Mouse (Mus musculus) heart, postnatal 10 days (tissue): ENCODE data around the gene Tmem189. TPM values are rescaled to one million over a fixed set of nuclear protein-coding genes. Genes with fewer than 3 reads are reported as not detected.
"Not testable (repeated sequence)": the region's sequence is repeated elsewhere in the genome, so short reads cannot be mapped to it uniquely, and the experiment has no call there.

Experiments
- DNase-seq, 2 experiments: peaks; one replicate each; pipeline ENCODE4 v3.0.0; 2021
- intact Hi-C: fragments of 180-260 bp; cut with DNase I; formaldehyde crosslinking; loops from one replicate; pipeline ENCODE4 v1.15.1; 2025
- total RNA-seq, 2 experiments: library from RNA; stranded (reverse); gene quantifications; 2 replicates each; pipeline ENCODE4 v1.2.3; 2021

Tmem189 gene
- total RNA-seq, 2 experiments from 2014 or later, result 37.9 to 40.5 TPM

DNA sequence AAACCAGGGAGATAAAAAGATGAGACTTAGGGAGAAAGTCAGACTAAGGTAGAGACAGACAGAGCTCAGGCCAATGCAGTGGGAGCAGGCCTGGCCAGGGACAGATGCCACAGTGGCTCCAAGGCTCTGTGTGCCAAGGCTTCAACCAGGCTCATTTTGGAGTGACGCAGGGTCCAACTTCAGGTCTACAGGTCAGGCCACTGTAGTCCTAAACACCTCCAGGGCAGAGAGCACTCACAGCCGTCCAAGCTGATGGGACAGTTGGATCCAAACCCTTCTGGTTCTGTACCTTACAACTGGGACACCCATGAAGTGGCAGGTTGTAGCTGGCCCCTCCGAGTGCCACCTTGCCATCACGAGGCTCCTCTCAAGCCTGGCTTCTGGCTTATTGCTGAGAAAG, 31.6 kb downstream of the Tmem189 start:
- intact Hi-C loops, result no loop called here
- DNase-seq, result no peak

- peak in 1 of 2 experiments; percentile 60 for DNase-seq
- intact Hi-C loops, result no loop called here
Observed at GRCm38 (mm10) chr2:167656629-167657478, 32.8 kb downstream of the Tmem189 start.

DNA sequence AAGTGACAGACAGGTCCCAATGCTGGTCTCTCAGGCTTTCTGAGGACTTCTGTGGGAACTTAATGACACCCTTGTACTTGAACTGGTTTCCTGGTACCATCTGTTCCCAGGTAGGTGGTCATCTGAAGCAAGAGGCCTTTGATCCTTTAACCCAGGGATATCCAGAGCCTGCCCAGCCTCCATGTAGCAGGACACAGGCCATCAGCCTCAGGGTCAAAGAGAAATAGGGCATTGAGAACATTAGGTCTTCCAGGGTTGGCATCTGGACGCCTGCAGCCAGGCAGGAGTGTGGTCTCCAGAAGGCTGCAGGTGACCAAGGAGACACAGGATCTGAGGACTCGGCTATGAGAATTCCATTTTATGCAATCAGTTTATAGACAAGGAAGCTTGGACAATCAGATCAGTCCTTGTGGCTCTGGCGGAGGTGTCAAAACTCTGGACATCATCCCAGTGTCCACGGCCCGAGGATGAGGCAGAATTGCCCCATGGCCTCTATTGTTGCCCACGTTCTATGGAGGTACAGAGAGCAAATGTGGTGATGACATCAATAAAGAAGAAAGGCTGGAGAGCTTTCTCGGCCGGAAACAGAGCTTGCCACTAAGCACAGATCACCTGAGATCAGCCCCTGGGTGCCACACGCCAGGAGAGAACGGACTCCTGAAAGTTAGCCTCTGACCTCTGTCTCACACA, 34.6 kb downstream of the Tmem189 start:
- no peak for DNase-seq
- intact Hi-C loops, result no loop called here

DNA sequence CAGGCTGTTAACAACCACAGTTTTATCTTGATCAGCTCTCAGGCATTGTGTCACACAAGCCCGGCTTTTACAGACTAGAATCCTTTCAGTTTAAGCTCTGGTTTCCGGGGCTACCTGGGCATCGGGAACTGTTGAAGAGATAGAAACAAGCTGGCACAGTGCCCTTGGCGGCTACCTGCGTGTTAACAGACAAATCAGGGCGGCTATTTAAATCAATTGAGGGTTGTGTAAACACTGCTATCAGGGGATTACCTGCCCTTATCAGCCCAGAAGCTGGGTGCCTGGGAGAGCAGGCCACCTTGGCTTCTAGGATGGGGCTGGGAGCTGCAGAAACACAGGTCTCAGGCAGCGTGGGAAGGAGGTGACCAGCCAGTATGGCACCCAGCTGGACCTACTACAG, 36.9 kb downstream of the Tmem189 start:
- DNase-seq, result no peak
- intact Hi-C loops, result no loop called here

DNA sequence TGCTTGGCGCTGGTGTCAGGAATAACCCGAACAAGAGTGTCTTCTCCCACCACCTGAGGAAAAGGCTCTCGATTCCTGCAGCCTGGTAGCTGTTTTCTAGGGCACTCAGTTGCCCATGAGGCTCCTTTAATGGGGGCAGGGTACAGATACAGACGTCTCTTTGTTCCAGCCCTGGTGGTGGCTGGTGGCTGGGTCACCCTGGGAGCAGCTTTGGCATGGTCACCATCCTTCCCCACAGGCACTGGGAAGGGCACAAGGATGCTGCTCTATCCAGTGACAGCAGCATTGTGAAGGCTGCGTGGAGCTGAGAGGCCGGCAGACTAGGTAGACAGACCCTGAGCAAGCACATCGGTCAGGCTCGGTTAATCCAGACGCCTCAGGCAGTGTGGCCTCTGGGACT, 38.0 kb downstream of the Tmem189 start:
- DNase-seq, result no peak
- intact Hi-C loops, result no loop called here

- no peak for DNase-seq
- intact Hi-C loops, result no loop called here
Observed at GRCm38 (mm10) chr2:167649290-167650032, 40.2 kb downstream of the Tmem189 start.

DNA sequence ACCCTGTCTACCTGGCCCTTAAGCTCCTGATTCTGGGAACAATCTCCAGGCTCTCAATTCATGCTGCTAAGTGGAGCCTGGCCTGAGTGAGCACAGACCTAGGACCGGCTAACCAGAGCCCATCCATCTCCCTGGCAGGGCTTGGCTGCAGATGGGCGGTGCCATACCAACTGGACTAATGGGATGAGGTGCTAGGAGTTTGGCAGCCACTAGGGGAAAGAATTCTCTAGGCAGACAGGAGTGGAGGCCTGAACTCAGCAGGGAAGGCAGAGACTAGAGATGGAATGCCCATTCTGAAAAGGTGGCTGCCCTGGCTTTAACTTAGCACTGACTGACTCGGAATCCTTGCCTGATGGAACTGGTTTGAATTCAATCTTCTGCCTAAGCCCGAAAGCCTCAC, 43.2 kb downstream of the Tmem189 start:
- no peak for DNase-seq
- intact Hi-C loops, result no loop called here

- DNase-seq, intact Hi-C loops: not testable (repeated sequence)
Observed at GRCm38 (mm10) chr2:167643356-167644052, 46.1 kb downstream of the Tmem189 start.

GRCm38 (mm10) chr2:167642164-167642563, 47.5 kb downstream of the Tmem189 start:
- intact Hi-C loops, result no loop called here
- DNase-seq, result no peak

DNA sequence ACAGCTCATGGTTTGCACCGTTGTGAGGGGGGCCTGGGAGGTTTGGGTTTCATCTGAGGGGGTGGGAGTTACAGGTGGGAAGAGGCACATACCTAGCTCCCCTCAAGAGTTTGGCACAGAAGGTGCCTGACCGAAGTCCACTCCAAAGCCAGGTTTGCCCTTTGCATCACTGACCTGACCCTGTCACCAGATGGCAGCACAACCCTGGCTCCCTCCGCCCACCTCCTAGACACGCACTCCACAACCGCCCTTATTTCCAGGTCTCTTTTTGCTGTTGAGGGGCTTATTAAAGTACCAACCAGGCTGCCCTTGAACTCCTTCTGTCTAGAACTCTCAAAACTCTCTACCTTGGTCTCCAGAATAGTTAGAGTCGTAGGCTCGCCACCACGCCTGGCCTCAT, 48.3 kb downstream of the Tmem189 start:
- peak; percentile 67 to 76 for DNase-seq
- intact Hi-C loops, result loop anchor here (1.0 kb wide), 1 partner anchor 34 kb away; no protein-coding TSS in a partner anchor

GRCm38 (mm10) chr2:167640279-167640678, 49.3 kb downstream of the Tmem189 start:
- peak in 1 of 2 experiments; percentile 61 for DNase-seq
- intact Hi-C loops, result no loop called here

DNA sequence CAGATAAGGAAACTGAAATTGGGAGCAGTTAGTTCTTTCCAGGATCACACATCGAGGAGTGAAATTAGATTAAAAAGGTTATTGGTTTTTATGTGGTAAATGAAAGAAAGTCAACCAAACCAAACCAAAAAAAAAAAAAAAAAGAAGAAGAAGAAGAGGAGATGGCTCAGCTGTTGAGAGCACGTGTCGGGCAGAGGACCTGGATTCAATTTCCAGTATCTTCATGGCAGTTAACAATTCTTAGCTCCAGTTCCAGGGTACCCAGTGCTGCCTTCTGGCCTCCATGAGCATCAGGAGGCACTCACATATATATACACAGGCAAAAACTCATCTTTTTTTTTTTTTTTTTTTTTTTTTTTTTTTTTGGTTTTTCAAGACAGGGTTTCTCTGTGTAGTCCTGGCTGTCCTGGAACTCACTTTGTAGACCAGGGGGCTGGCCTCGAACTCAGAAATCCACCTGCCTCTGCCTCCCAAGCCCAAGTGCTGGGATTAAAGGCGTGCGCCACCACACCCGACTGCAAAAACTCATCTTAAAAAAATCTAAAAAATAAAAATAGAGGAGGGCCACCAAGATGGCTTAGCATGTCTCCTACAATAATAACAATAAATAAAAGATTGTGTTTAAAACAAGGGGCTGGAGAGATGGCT, 54.6 kb downstream of the Tmem189 start:
- no peak for DNase-seq
- intact Hi-C loops, result no loop called here

DNA sequence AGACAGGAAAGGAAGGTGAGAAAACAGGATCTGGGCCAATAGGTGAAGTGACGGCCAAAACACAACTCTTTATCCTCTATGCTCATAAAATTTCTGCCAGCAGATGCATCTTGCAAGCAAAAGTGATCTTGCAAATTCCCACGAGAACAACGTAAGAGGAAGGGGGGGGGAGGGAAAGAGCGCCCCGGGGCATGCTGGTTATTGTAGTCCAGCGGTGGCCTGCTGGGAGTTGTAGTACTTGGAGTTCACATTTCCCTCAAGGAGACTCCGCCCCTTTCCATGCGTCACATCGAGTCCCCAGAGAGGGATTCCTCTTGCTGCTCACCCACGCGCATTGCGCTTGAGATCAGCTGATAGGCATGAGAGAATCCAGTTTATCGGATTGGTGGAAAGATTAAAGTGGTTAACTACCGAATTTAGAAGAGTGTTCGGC, 55.3 kb downstream of the Tmem189 start:
- intact Hi-C loops, result no loop called here
- peak; percentile 96 to 98 for DNase-seq

GRCm38 (mm10) chr2:167633537-167633872, 56.1 kb downstream of the Tmem189 start:
- intact Hi-C loops, result no loop called here
- DNase-seq, result no peak

DNA sequence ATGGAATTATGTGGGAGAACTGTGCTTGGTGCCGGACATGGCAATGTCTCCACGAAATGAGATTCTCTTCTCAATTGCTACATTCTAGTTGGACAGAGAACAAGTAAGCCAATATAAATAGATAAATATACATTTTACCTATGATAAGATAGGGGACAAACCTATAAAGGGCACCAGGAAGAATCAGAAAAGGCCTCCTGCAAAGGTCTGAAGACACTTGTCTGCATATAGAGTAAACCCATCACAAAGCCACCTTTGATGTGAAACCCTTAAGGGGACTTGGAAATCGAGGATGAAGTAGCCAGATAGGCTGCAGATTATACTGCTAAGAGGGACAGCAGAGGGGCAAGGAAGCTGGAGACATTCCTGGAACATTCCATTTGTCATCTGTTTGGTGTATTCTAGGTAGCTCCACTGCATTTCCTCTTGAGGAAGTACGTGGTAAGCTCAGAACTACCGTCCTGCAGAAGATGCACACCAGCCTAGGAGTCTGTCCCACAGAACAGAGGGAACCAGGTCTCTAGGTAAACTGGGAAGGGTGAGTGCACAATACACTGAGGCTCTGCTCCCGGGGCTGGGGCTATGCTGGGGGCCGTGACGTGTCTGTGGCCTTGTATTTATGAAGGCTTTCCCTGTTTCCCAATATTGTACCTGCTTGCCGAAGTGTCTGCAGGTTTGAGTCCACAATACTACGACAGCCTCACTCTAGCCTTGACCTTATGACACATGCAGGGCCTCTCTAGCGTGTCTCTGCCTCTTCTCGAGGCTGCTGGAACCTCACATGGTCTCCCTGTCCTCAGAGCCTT, 56.7 kb downstream of the Tmem189 start:
- no peak for DNase-seq
- intact Hi-C loops, result no loop called here

DNA sequence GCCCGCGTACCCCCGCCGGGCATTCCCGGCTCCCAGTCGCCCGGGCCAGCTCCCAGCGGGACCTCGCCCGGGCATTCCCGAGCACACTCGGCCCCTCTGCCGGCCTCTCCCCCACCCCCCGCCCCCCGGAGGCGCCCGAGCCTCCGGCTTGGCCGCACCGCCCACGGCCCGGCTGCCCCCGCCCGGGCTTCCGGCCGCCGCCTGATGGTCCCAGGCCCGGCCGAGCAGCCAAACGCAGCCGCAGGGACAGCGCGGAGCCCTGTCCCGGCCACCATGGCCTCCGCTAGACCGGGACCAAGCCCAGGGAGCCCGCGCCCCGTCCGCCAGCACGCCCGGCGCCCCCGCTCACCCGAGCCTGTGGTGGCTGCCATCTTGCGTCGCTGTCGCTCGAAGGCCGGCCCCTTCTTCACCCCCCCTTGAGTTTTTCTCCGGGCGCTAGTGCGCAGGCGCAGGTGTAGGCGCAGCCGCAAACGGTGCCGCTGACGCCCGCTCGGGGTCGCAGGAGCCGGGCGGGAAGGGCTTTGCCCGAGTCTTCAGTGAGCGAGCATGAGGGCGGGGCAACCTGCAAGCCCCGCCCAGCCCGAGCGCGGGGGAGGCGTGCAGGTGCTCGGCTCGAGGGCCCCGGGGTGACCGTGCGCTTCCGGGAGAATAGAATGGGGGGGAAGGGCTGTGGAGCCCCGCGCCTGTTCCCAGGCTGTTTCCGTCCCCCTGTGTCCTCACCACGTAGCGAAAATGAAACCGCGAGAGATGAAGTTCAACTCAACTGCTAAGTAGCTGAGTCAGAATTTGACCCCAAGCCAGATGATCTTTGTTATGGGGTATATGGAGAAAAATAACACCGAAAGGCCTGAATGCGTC, 57.8 kb downstream of the Tmem189 start, which contains the start of gene Ube2v1:
Gene Ube2v1 (minus strand): TSS at position 505 of the 858 bp plus-strand sequence.
- DNase-seq, result peak; percentile 98 to 99
- intact Hi-C loops, result no loop called here

DNA sequence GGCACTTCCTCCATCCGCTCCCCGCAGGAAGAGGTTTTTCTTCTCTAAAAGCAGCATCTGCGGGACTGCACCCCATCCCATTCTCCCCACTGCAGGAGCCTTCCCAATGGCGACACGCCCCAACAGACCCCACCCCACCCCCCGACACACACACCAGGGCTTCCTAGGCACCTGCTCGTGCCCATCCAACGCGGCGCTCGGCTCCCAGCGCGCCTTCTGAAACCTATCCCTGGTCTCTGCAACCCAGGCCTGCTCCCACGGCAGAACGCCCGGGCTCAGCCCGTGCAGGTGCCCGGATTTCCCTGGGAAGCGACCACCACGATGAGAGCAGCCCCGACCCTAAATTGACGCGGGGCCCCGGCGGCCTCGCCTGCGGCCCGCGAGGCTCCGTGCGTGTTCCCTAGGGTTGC, 58.4 kb downstream of the Tmem189 start:
- intact Hi-C loops, result no loop called here
- DNase-seq, result peak; percentile 42 to 45

GRCm38 (mm10) chr2:167630421-167630820, 59.2 kb downstream of the Tmem189 start:
- no peak for DNase-seq
- intact Hi-C loops, result no loop called here
